Mouse (Mus musculus) monocyte, adult 59 days (primary cell): ENCODE results near the gene Srp54a. TPM values are rescaled to one million over a fixed set of nuclear protein-coding genes. Genes with fewer than 3 reads are reported as not detected.

Experiments used
- total RNA-seq, 2 experiments: library from RNA; stranded (reverse); gene quantifications; one replicate each; pipeline ENCODE4 v1.2.4; 2023

Gene Srp54a
- total RNA-seq = 10 to 100 TPM; 50.9 to 57.1 TPM

DNA sequence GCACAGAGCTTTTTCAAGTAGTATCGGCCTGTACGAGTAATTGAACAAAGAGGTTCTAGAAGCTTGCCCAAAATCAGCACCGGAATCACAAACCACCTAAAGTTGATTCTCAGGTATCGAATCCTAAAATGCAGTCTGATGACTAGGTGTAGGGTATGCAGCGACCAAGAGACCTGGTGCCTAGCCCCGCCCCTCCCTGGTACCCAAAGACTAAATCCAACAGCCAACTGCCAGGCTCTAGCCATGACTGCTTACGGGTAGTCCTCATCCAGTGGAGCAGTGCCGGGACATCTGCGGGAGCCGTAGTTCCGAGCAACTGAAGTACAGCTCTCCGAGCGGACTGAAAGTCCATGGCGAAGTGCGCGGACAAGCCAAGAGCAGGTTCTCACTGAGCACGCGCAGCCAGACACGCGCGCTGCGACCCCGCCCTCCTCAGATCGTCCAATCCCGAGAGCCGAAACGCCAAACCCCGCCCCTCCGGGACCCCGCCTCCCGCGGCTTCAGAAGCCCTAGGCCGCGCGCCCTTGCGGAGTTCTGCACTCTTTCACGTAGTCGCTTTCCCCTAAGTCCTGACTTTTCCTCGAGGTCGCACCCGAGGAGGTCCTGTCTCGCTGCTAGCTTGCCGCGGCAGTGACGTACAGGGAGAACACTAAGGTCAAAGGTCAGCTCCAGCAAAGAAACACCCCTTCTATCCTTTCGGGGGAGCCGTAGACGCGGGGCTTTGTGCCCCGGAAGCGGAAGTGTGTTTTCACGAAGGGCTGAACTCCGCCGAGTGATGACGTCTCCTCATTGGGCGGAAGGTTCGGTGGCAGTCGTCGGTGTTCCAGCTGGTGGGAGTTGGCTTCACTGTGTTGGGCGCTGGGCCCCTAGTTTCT, at the start of gene Srp54a, which contains the start of gene 2700097O09Rik:
Gene Srp54a, plus strand, starts transcription at position 537 of the 875 bp plus-strand sequence.
Gene 2700097O09Rik, minus strand, starts transcription at position 385 of the 875 bp plus-strand sequence.

GRCm38 (mm10) chr12:55124242-55124641, 44.2 kb downstream of the Srp54a start, which contains the start of gene Fam177a:
Gene Fam177a (plus strand): TSS chr12:55124469.

DNA sequence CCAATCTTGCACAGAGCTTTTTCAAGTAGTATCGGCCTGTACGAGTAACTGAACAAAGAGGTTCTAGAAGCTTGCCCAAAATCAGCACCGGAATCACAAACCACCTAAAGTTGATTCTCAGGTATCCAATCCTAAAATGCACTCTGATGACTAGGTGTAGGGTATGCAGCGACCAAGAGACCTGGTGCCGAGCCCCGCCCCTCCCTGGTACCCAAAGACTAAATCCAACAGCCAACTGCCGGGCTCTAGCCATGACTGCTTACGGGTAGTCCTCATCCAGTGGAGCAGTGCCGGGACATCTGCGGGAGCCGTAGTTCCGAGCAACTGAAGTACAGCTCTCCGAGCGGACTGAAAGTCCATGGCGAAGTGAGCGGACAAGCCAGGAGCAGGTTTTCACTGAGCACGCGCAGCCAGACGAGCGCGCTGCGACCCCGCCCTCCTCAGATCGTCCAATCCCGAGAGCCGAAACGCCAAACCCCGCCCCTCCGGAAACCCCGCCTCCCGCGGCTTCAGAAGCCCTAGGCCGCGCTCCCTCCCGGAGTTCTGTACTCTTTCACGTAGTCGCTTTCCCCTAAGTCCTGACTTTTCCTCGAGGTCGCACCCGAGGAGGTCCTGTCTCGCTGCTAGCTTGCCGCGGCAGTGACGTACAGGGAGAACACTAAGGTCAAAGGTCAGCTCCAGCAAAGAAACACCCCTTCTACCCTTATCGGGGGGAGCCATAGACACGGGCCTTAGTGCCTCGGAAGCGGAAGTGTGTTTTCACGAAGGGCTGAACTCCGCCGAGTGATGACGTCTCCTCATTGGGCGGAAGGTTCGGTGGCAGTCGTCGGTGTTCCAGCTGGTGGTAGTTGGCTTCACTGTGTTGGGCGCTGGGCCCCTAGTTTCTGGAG, 74.7 kb downstream of the Srp54a start, which contains the start of gene Srp54b:
Gene Srp54b, plus strand, starts transcription at position 546 of the 890 bp plus-strand sequence.

Other genes with a start within 250 kb of the Srp54a start
- 10 to 100 TPM; 29.2 to 29.9 TPM for gene Cfl2, start 217.4 kb upstream of the Srp54a start, total RNA-seq
- gene Gm20403, start 93.7 kb upstream of the Srp54a start, total RNA-seq = not detected
- 100 to 1,000 TPM; 133 to 137 TPM for gene Baz1a, start 65.9 kb upstream of the Srp54a start, total RNA-seq
- 1 to 10 TPM; 4.3 to 4.4 TPM for gene 2700097O09Rik, start 152 bp upstream of the Srp54a start, total RNA-seq
- gene Fam177a, start 44.2 kb downstream of the Srp54a start, total RNA-seq = 1 to 10 TPM in 1 of 2 experiments, not detected in 1; 9.9 TPM
- gene Srp54b, start 74.8 kb downstream of the Srp54a start, total RNA-seq = 10 to 100 TPM; 30.6 to 52.2 TPM
- 10 to 100 TPM in 1 of 2 experiments, 1 to 10 TPM in 1; 1.7 to 11.6 TPM for gene 1700047I17Rik2, start 119.3 kb downstream of the Srp54a start, total RNA-seq
- 10 to 100 TPM; 16.4 to 19.5 TPM for gene Srp54c, start 149.9 kb downstream of the Srp54a start, total RNA-seq
- gene 1110008L16Rik, start 219.3 kb downstream of the Srp54a start, total RNA-seq = 1 to 10 TPM; 6.9 to 9.0 TPM
- gene Ppp2r3c, start 222.7 kb downstream of the Srp54a start, total RNA-seq = 10 to 100 TPM; 21.5 to 21.6 TPM